17 mouse cellular contexts compared by ENCODE assay signal in the genomic region with DNA sequence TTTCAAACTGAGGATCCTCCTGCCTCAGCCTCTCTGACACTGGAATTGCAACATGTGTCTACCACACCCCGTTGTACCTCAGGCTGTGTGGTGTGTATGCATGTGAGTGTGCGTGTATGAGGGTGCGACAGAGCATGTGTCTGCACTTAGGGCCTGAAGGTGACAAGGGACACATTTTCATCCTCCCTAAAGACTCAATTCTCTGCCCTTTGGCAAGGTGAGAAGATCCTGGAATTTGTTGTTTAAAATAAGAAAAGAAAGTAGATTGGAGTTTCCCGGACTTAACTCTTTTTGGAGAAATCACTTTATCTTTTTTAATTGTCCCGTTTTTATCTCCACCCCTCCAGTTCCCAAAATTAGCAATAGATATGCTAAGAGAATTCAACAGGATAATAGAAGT.
"Had no signal": no experiment of that assay in that cellular context is flagged by ENCODE, and none has a peak within 500 bp of the region (broad histone marks: within the 10 kb centered on the region; RNA-seq: fewer than 3 reads in every experiment).

No protein-coding gene starts in this region.

- DNase-seq: liver, postnatal 0 days; lung, adult 2 months; lung, postnatal 14 days; lung, postnatal 36 days; right cerebral cortex, postnatal 14 days; thymus, adult 2 months; thymus, postnatal 25 days; thymus, postnatal 4 days had no signal

- H3K4me2 ChIP-seq: lung, embryonic 15.5 days; midbrain, embryonic 11.5 days; midbrain, embryonic 13.5 days; midbrain, embryonic 15.5 days; neural tube, embryonic 12.5 days; stomach, embryonic 15.5 days had no signal

- H3K27ac ChIP-seq: lung, embryonic 15.5 days; macrophage; midbrain, embryonic 13.5 days; midbrain, embryonic 15.5 days; neural tube, embryonic 12.5 days; stomach, embryonic 15.5 days; stomach, postnatal 0 days had no signal

- ATAC-seq: liver, postnatal 0 days; lung, postnatal 0 days; midbrain, embryonic 13.5 days; midbrain, embryonic 15.5 days had no signal

- H3K9ac ChIP-seq: liver, postnatal 0 days; lung, embryonic 15.5 days; midbrain, embryonic 13.5 days; midbrain, embryonic 15.5 days; neural tube, embryonic 12.5 days; stomach, embryonic 15.5 days had no signal

- H3K36me3 ChIP-seq: lung, embryonic 15.5 days; midbrain, embryonic 13.5 days; midbrain, embryonic 15.5 days; neural tube, embryonic 12.5 days; stomach, embryonic 15.5 days had no signal

- H3K9me3 ChIP-seq: lung, embryonic 15.5 days; midbrain, embryonic 13.5 days; midbrain, embryonic 15.5 days; neural tube, embryonic 12.5 days; stomach, embryonic 15.5 days had no signal

- H3K4me1 ChIP-seq: neural tube, embryonic 12.5 days had no signal

- H3K4me3 ChIP-seq: lung, embryonic 15.5 days; midbrain, embryonic 13.5 days; midbrain, embryonic 15.5 days; neural tube, embryonic 12.5 days; stomach, embryonic 15.5 days had no signal

- H3K27me3 ChIP-seq: lung, embryonic 15.5 days; midbrain, embryonic 13.5 days; midbrain, embryonic 15.5 days; stomach, embryonic 15.5 days had no signal
